Mouse (Mus musculus) frontal cortex, postnatal 25 days (tissue): ENCODE measurements around the gene Zfp938.

Experiments
- DNase-seq, 2 experiments: peaks; one replicate each; pipeline ENCODE4 v3.0.0; 2022; ENCODE audit warnings: low spot score in 2 of 2

Gene Zfp938

GRCm38 (mm10) chr10:82240742-82241400 is at the start of gene Zfp938:
Gene Zfp938, minus strand, starts transcription at chr10:82241280.
- DNase-seq, result peak; percentile 55 to 76

- no peak for DNase-seq
Measured at GRCm38 (mm10) chr10:82257331-82257730, 16.3 kb upstream of the Zfp938 start.

- DNase-seq, result no peak
Measured at GRCm38 (mm10) chr10:82245021-82245420, 3.9 kb upstream of the Zfp938 start.

- DNase-seq, result no peak
Measured at GRCm38 (mm10) chr10:82241401-82241788, 315 bp upstream of the Zfp938 start.

- DNase-seq, result peak; percentile 67 to 70
Measured at GRCm38 (mm10) chr10:82178257-82179064, 62.6 kb downstream of the Zfp938 start.
